Mouse (Mus musculus) CD4-positive helper T cell, adult 2 months (primary cell): ENCODE measurements at regions not wholly inside any gene's neighbourhood (a gene's known extent, or its start where the extent isn't known, plus 50 kb on each side); places are given as distances from the start of the nearest gene placed in this dataset.

ENCODE experiments used
- DNase-seq: peaks from one replicate; pipeline ENCODE4 v3.0.0-alpha.2; 2012; ENCODE audit warnings: low read depth, missing footprints, low spot score

- DNase-seq = no peak
Measured at GRCm38 (mm10) chr10:8072463-8072862, 116.4 kb upstream of the Tab2 start.

- no peak for DNase-seq
Measured at GRCm38 (mm10) chr10:8071858-8072257, 115.8 kb upstream of the Tab2 start.

GRCm38 (mm10) chr10:8070472-8070871, 114.4 kb upstream of the Tab2 start:
- DNase-seq = no peak

GRCm38 (mm10) chr10:8066926-8067325, 110.9 kb upstream of the Tab2 start:
- no peak for DNase-seq

GRCm38 (mm10) chr10:8065746-8066145, 109.7 kb upstream of the Tab2 start:
- DNase-seq = peak; percentile 75

GRCm38 (mm10) chr10:8064281-8064680, 108.3 kb upstream of the Tab2 start:
- DNase-seq = no peak

GRCm38 (mm10) chr10:8063458-8064090, 107.5 kb upstream of the Tab2 start:
- no peak for DNase-seq

GRCm38 (mm10) chr10:8060987-8061386, 105.0 kb upstream of the Tab2 start:
- no peak for DNase-seq

- no peak for DNase-seq
Measured at GRCm38 (mm10) chr10:8059769-8060168, 103.7 kb upstream of the Tab2 start.

GRCm38 (mm10) chr10:8057855-8058254, 101.8 kb upstream of the Tab2 start:
- no peak for DNase-seq

- peak; percentile 80 for DNase-seq
Measured at GRCm38 (mm10) chr10:8055293-8055692, 99.3 kb upstream of the Tab2 start.

- DNase-seq = no peak
Measured at GRCm38 (mm10) chr10:8043416-8044163, 87.6 kb upstream of the Tab2 start.

GRCm38 (mm10) chr10:8042306-8042705, 86.3 kb upstream of the Tab2 start:
- DNase-seq = no peak

- no peak for DNase-seq
Measured at GRCm38 (mm10) chr10:8041790-8042189, 85.8 kb upstream of the Tab2 start.

- no peak for DNase-seq
Measured at GRCm38 (mm10) chr10:8037986-8038631, 82.1 kb upstream of the Tab2 start.

- DNase-seq = no peak
Measured at GRCm38 (mm10) chr10:8036293-8036692, 80.3 kb upstream of the Tab2 start.

GRCm38 (mm10) chr10:8035310-8035709, 79.3 kb upstream of the Tab2 start:
- no peak for DNase-seq

- no peak for DNase-seq
Measured at GRCm38 (mm10) chr10:8032203-8032602, 76.2 kb upstream of the Tab2 start.

GRCm38 (mm10) chr10:8028840-8029239, 72.8 kb upstream of the Tab2 start:
- no peak for DNase-seq

- no peak for DNase-seq
Measured at GRCm38 (mm10) chr10:8027023-8027422, 71.0 kb upstream of the Tab2 start.

GRCm38 (mm10) chr10:8023741-8024140, 67.7 kb upstream of the Tab2 start:
- DNase-seq = no peak

GRCm38 (mm10) chr10:8021971-8022370, 65.9 kb upstream of the Tab2 start:
- no peak for DNase-seq
